Mouse (Mus musculus) lung, adult 2 months (tissue): Measurements from ENCODE around the gene Cabp2.
"Not testable (repeated sequence)": the region's sequence is repeated elsewhere in the genome, so short reads cannot be mapped to it uniquely, and the experiment has no call there.

Experiments
- CTCF ChIP-seq: fragments of 200-500 bp; IDR thresholded peaks from 2 replicates; pipeline ENCODE4 v1.5.1; 2011; ENCODE audit warnings: mild to moderate bottlenecking, low read length, control low read depth; ENCODE audit not compliant: insufficient read depth
- POLR2A ChIP-seq: fragments of 200-500 bp; IDR thresholded peaks from 2 replicates; pipeline ENCODE4 v1.6.1; 2011; ENCODE audit warnings: low read depth, mild to moderate bottlenecking, control low read depth, low read length, borderline replicate concordance; ENCODE audit errors: extremely low read depth

GRCm38 (mm10) chr19:4040941-4041340 is 40.4 kb upstream of the Cabp2 start:
- not testable (repeated sequence) for TF ChIP-seq CTCF, POLR2A
